Mouse (Mus musculus): ENCODE data around the gene Cym.

Gene Cym

DNA sequence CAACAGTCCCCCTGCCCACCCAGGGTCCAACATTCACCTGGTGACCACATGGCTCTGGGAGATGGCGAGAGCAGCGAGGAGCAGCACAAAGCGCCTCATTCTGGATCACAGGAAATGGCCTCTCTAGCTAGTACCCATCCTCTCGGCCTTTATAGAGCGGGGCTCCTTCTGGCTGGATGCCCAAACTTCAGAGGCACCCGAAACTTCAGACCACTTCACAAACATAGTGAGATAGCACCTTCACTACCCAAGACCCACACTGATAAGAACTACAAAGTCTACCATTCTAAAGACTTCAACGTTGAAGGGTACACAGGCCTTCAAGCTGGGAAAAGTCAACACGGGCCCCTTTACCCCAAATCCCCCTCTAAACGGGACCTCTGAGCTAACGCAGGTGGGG lies at the start of gene Cym:
TSS of gene Cym (minus strand) at position 125 of the 400 bp plus-strand sequence.
- DNase-seq (ENCODE audit: low spot score in 2 of 2) = no peak

- DNase-seq (ENCODE audit: low spot score in 2 of 2) = no peak
These were observed 45.3 kb upstream of the Cym start for GRCm38 (mm10) chr3:107266814-107267345.

DNA sequence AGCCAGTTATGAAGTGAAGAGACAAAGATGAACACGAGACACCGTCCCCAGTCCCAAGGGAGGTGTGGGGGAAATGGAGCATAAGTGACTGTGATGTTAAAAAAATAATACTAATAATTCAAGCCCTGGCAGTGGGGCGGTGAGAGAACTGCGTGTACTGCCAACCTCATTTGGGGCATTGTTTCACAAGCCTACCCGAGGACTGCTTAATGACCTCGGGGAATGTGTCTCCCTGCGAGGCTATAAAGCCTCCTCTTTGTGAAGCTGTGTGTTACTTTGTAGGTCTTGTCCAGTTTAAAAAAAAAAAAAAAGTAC lies 40.3 kb upstream of the Cym start:
- DNase-seq (ENCODE audit: low spot score in 2 of 2) = peak in 1 of 2 experiments; percentile 10

- DNase-seq (ENCODE audit: low spot score in 2 of 2) = no peak
These were observed 39.7 kb upstream of the Cym start for GRCm38 (mm10) chr3:107260956-107261850.

DNA sequence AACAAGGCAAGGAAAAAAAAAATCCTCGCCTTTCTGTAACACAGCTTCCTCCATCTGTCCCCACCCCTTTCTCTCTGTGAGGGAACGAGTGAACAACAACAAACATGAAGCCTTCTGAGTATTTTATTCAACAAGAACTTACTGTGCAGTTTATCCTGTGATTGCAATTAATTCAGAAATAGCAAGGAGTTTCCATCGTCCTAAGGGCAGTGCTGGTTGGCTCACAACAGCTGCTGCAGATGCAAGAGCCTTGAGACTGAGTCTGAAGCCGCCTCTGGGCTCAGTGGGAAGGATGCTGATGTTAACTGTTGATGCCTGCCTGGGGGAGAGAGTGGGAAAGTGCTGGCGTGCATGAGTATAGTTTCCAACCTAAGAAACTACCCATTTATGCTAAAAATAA lies 36.4 kb upstream of the Cym start:
- DNase-seq (ENCODE audit: low spot score in 2 of 2) = no peak

DNA sequence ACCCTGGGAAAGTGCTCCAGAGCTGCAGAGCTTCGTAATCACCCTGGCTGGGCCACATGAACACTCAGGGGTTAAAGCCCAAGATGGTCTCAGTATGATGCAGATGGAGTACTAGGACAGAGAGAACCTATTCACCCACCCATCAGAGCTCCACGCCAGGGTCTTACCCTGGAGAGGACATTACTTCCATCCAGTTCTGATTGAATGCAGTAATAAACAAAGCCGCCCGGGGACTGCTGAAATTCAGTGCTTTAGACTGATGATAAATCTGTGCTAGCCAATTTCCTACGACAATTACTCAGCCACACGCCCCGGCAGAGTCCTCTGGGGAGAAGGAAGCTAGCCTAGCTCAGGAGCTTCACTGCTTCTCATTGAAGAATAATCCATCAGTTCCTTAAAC lies 35.2 kb upstream of the Cym start:
- DNase-seq (ENCODE audit: low spot score in 2 of 2) = no peak

GRCm38 (mm10) chr3:107255992-107256391 lies 34.5 kb upstream of the Cym start:
- DNase-seq (ENCODE audit: low spot score in 2 of 2) = no peak

- DNase-seq (ENCODE audit: low spot score in 2 of 2) = no peak
These were observed 32.4 kb upstream of the Cym start for GRCm38 (mm10) chr3:107253925-107254324.

DNA sequence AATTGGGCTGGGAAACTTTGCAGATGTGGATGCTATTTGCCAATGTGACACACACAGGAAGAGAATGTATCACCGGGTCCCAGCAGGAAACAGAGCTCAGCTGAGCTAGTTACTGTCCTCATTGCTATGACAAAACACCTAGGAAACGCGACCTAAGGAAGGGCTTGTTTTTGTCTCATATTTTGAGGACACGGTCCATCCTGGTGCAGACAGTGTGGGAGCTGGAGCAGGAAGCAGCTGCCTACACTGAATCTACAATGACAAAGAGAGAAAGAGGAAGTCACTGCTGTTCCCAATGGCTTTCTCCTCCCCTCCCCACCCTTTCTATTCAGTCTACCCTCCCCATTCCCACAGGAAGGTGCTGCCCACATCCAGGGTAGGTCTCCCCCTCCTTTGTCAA lies 30.5 kb upstream of the Cym start:
- DNase-seq (ENCODE audit: low spot score in 2 of 2) = no peak

- no peak for DNase-seq (ENCODE audit: low spot score in 2 of 2)
These were observed 28.8 kb upstream of the Cym start for GRCm38 (mm10) chr3:107250320-107250719.

DNA sequence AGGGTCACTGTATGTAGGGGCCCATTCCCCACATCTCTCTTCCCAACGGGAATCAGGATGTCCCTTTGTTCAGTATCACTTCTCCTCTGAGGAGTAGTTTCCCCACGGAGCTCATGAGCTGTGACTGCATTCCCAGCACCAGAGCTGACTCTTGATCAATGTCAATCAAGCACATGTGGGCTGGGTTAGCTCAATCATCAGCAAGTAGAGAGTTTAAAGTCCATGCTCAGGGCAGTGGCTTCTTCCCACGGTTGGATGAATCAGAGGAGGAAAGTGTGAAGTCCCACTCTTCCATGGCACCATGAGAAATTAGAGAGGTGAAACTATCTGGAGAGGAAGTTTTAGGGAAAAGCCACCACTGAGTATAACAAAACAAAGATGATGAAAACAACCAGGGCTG lies 27.5 kb upstream of the Cym start:
- no peak for DNase-seq (ENCODE audit: low spot score in 2 of 2)

- DNase-seq (ENCODE audit: low spot score in 2 of 2) = no peak
These were observed 25.3 kb upstream of the Cym start for GRCm38 (mm10) chr3:107246876-107247275.

DNA sequence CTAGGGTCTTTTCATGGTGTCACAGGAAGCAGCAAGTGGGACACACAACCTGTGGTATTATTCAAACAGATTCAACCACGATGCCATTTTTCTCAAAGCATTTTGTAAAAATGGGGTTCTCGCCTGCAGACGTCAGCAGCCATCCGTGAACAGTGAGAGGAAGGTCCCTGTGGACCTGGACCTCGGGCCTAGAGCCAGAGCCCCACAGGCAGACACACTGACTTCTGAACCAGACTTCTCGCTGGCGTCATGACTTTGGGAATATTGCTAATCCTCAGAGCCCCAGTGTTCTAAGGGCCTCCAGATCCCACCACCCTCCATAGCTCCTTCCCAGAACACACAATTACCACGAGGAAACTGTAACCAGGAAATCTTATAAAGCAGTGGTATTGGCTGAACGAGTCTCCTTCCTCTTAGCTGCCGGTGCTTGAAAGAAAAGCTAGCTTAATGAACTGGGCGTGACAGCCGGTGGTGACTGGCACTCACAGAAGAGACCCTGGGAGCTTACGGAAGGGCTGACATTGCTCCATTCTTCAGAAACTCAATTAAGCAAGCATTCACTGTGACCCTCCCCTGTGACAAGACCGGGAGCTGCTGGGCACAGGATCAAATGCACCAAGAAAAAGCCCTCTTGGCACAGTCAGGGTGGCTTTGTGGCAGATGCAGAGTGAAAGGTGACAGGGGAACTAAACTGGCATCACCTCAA lies 20.0 kb upstream of the Cym start:
- DNase-seq (ENCODE audit: low spot score in 2 of 2) = no peak

GRCm38 (mm10) chr3:107239607-107240006 lies 18.1 kb upstream of the Cym start, which contains the start of gene Prok1:
Prok1 (minus strand) TSS chr3:107239707.
- no peak for DNase-seq (ENCODE audit: low spot score in 2 of 2)

GRCm38 (mm10) chr3:107238471-107238980 lies 17.0 kb upstream of the Cym start:
- no peak for DNase-seq (ENCODE audit: low spot score in 2 of 2)

DNA sequence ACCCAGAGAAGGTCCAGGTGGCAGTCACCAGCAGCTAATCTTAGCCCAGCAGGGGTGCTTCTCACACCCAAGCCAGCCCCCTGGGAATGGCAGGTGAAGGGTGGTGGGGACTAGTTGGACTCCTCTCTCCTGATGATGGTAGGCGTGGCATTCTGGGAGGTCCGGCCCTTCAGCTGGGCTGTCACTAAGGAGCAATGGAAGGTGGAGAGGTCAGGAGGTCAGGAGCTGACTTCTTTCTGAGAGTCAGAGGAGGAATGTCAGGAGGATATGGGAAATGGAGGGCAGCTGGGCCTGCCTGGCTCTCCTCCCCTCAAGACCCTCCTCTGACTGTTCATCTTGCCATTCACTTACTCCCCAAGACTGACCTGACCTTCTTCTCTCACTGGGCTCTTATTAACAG lies 16.5 kb upstream of the Cym start:
- no peak for DNase-seq (ENCODE audit: low spot score in 2 of 2)

DNA sequence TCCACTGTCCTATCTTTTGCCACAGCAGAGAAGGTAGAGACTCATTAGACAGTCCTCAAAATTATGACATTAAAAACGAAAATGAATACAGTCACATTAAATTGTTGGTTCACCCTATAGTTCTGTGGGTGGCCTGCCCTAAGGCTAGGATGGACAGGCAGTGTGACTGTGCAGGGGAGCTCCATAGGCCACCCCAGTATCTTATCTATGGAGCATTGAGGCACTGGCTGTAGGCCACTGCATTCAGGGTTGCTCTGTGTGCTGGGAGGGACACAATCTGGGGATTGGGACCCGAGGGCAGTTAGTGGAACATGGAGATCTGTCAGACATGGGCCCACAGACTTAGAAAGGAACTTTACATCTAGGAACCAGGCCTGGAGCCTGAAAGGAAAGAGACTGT lies 12.4 kb upstream of the Cym start:
- DNase-seq (ENCODE audit: low spot score in 2 of 2) = no peak

GRCm38 (mm10) chr3:107233351-107233813 lies 11.8 kb upstream of the Cym start:
- peak; percentile 79 to 82 for DNase-seq (ENCODE audit: low spot score in 2 of 2)

DNA sequence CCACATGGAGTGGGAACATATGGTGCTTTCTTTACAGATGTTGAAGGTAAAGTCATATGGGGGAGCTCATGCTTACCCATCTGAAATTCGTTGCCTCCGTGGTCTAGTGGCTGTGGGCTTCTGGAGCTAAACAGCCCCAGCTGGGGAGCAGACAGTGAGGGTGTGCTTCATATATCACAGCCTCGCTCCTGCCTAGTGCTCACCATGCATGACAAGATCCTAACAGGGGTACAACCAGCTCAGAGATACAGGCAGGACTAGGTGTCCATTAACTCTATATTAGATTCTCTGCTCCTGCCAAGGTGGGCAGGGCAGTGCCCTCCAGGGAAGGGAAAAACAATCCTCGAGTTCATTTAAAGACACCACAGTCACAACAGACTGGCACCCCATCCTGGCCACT lies 9.7 kb upstream of the Cym start:
- no peak for DNase-seq (ENCODE audit: low spot score in 2 of 2)

- no peak for DNase-seq (ENCODE audit: low spot score in 2 of 2)
These were observed 9.0 kb upstream of the Cym start, which contains the start of gene A630076J17Rik for GRCm38 (mm10) chr3:107230527-107230926. A630076J17Rik (plus strand) TSS chr3:107230614.

GRCm38 (mm10) chr3:107229822-107230221 lies 8.3 kb upstream of the Cym start:
- no peak for DNase-seq (ENCODE audit: low spot score in 2 of 2)

- DNase-seq (ENCODE audit: low spot score in 2 of 2) = no peak
These were observed 7.7 kb upstream of the Cym start for GRCm38 (mm10) chr3:107229221-107229620.
